Mouse (Mus musculus): ENCODE data around the gene Umad1. TPM values are rescaled to one million over a fixed set of nuclear protein-coding genes. Genes with fewer than 3 reads are reported as not detected.

Umad1 gene
- polyA plus RNA-seq, 1 experiment from 2014 or later = 30.0 TPM

DNA sequence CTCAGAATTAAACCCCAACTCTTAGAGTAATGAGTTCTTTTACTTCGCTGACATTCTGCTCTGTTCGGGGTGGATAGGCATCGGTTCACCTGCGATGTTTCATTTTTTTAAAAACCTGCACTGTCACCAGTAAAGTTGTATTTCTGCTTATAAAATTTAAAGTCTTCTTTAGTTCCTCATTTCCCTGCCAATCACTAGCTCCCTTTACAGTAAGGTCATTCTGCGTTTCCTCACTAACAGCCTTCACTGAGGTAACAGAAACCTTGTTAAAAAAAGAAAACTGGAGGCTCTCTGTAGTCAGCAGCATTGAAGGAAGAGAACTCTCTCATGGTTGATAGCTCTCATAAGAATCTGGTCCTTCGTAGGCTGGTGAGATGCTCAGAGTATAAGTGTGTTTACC, 80.4 kb downstream of the Umad1 start:
- no peaks in the 10 kb centered on the region for H3K9me3 ChIP-seq (replicated peaks; ENCODE audit: control insufficient read depth, low read length)
- no peak overlapping the region for H3K27ac ChIP-seq (ENCODE audit: low read length)
- H3K27me3 ChIP-seq (ENCODE audit: control insufficient read depth, insufficient read depth, low read length) = no peaks in the 10 kb centered on the region
- no peaks in the 10 kb centered on the region for H3K4me1 ChIP-seq (ENCODE audit: control insufficient read depth, insufficient read depth, low read length)
- WGBS = 82% methylated on average over 6 of the region's 6 CpGs
- no peak for ATAC-seq (ENCODE audit: insufficient read depth, low FRiP score)
- H3K36me3 ChIP-seq (ENCODE audit: control insufficient read depth, insufficient read depth, low read length) = no peaks in the 10 kb centered on the region
- no peak overlapping the region for H3K4me2 ChIP-seq (ENCODE audit: low read depth, low read length)
- H3K4me3 ChIP-seq (replicated peaks; ENCODE audit: low read length) = no peak overlapping the region
- H3K9ac ChIP-seq (ENCODE audit: low read length) = no peak overlapping the region

DNA sequence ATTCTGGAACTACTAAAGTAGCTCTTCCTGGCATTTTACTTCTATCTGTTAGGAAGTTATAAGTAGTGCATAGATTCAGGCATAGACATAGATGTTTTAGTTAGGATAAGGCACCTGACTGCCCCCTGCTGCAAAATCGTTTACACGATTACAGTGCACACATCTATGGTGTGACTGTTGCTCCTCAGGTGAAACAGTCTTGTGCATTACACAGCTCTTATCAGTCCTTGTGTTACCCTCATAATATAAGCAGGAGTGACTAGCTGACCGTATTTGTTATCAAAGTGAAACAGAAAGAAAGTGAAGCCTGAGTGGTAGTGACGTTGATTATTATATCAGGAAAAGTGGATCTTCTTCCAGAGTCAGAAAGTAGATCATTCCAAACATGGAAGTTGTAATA, 84.2 kb downstream of the Umad1 start:
- 81% methylated on average over 4 of the region's 4 CpGs for WGBS
- H3K4me1 ChIP-seq (ENCODE audit: control insufficient read depth, insufficient read depth, low read length) = 0 out of 2 replicates have a peak, but pooled peaks cover 3% of the 10 kb centered on the region
- no peak for ATAC-seq (ENCODE audit: insufficient read depth, low FRiP score)
- H3K36me3 ChIP-seq (ENCODE audit: control insufficient read depth, insufficient read depth, low read length) = no peaks in the 10 kb centered on the region
- H3K9ac ChIP-seq (ENCODE audit: low read length) = no peak overlapping the region
- no peaks in the 10 kb centered on the region for H3K27me3 ChIP-seq (ENCODE audit: control insufficient read depth, insufficient read depth, low read length)
- H3K4me3 ChIP-seq (replicated peaks; ENCODE audit: low read length) = no peak overlapping the region
- H3K4me2 ChIP-seq (ENCODE audit: low read depth, low read length) = no peak overlapping the region
- no peaks in the 10 kb centered on the region for H3K9me3 ChIP-seq (replicated peaks; ENCODE audit: control insufficient read depth, low read length)
- no peak overlapping the region for H3K27ac ChIP-seq (ENCODE audit: low read length)

DNA sequence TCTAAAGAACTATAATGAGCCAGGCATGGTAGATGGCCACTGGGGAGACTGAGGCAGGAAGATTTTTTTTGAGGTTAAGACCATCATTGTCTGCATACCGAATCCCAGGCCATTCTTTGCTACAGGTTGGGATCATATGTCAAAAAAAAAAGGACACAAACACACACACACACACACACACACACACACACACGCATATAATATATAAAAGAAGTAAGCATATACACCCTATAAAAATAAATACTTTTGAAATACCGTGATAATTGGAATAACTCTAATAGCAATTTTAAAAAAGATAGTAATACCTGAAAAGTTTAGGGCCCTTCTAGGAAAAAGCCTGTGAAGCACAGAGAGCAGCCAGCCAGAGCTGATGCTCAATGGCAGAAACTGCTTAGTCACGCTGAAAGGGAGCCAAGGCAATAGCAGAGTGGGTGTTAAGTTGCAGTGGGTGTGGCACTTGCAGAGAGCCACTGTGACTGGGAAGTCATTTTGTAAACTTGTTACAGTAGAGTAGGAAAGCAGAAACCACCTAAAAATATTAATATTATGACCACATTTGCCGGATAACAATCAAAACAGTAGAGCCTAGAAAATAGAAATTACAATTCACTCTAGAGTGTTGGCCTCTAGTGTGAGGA, 86.2 kb downstream of the Umad1 start:
- 0 out of 2 replicates have a peak, but pooled peaks have one; percentile 44 for ATAC-seq (ENCODE audit: insufficient read depth, low FRiP score)
- Histone ChIP-seq H3K27ac (ENCODE audit: low read length) (no peak overlapping the region), H3K4me1 (ENCODE audit: control insufficient read depth, insufficient read depth, low read length) (0 out of 2 replicates have a peak, but pooled peaks cover 3% of the 10 kb centered on the region), H3K9ac (ENCODE audit: low read length) (no peak overlapping the region), H3K9me3 (replicated peaks; ENCODE audit: control insufficient read depth, low read length) (no peaks in the 10 kb centered on the region), H3K4me2 (ENCODE audit: low read depth, low read length) (no peak overlapping the region), H3K27me3 (ENCODE audit: control insufficient read depth, insufficient read depth, low read length) (no peaks in the 10 kb centered on the region), H3K36me3 (ENCODE audit: control insufficient read depth, insufficient read depth, low read length) (no peaks in the 10 kb centered on the region), H3K4me3 (replicated peaks; ENCODE audit: low read length) (no peak overlapping the region)
- 72% methylated on average over 5 of the region's 5 CpGs for WGBS

DNA sequence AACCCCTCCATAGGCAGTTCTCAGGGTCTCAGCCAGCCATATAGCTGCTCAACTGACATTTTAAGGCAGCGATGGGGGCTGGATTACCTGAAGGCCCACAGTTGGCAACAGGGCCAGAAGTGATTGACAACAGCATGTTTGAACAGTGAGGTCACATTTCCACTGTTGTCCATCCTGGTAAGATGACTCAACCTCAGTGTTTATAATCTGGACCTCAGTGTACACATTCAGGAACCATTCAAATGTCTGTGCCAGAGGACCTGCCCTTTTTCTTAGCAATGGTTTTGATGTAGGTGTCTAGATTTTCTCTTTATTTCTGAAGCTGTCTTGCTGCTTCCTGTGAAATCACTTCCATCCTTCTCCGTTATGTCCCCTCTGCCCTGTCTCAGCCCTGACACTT, 88.1 kb downstream of the Umad1 start:
- Histone ChIP-seq H3K9ac (ENCODE audit: low read length) (no peak overlapping the region), H3K4me1 (ENCODE audit: control insufficient read depth, insufficient read depth, low read length) (0 out of 2 replicates have a peak, but pooled peaks cover 3% of the 10 kb centered on the region), H3K36me3 (ENCODE audit: control insufficient read depth, insufficient read depth, low read length) (no peaks in the 10 kb centered on the region), H3K4me3 (replicated peaks; ENCODE audit: low read length) (no peak overlapping the region), H3K27me3 (ENCODE audit: control insufficient read depth, insufficient read depth, low read length) (no peaks in the 10 kb centered on the region), H3K4me2 (ENCODE audit: low read depth, low read length) (no peak overlapping the region), H3K27ac (ENCODE audit: low read length) (no peak overlapping the region), H3K9me3 (replicated peaks; ENCODE audit: control insufficient read depth, low read length) (no peaks in the 10 kb centered on the region)
- ATAC-seq (ENCODE audit: insufficient read depth, low FRiP score) = no peak
- 57% methylated on average over 2 of the region's 2 CpGs for WGBS

DNA sequence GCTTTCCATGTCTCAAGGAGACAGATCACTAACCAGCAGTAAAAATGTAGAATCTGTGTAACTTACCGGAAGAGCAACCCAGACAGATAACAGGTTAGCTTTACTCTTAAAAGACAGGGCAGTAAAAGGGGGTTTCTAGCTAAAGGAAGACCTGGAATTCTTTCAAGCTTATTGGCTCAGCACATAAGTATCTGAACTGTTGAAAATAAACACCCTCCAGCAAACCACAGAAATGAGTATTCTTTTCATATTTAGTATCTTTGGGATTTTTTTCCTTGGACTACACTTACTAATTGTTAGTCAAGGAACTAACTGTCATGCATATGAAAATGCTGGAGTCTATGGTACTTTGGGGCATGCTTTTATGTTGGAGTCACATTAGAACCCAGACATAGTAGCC, 89.3 kb downstream of the Umad1 start:
- Histone ChIP-seq H3K27me3 (ENCODE audit: control insufficient read depth, insufficient read depth, low read length) (no peaks in the 10 kb centered on the region), H3K36me3 (ENCODE audit: control insufficient read depth, insufficient read depth, low read length) (no peaks in the 10 kb centered on the region), H3K27ac (ENCODE audit: low read length) (no peak overlapping the region), H3K4me3 (replicated peaks; ENCODE audit: low read length) (no peak overlapping the region), H3K9ac (ENCODE audit: low read length) (no peak overlapping the region), H3K9me3 (replicated peaks; ENCODE audit: control insufficient read depth, low read length) (no peaks in the 10 kb centered on the region), H3K4me1 (ENCODE audit: control insufficient read depth, insufficient read depth, low read length) (peaks cover 6% of the 10 kb centered on the region; the same call in 1 of the 2 replicates), H3K4me2 (ENCODE audit: low read depth, low read length) (no peak overlapping the region)
- no peak for ATAC-seq (ENCODE audit: insufficient read depth, low FRiP score)
- 89% methylated on average over 1 of the region's 1 CpGs for WGBS

DNA sequence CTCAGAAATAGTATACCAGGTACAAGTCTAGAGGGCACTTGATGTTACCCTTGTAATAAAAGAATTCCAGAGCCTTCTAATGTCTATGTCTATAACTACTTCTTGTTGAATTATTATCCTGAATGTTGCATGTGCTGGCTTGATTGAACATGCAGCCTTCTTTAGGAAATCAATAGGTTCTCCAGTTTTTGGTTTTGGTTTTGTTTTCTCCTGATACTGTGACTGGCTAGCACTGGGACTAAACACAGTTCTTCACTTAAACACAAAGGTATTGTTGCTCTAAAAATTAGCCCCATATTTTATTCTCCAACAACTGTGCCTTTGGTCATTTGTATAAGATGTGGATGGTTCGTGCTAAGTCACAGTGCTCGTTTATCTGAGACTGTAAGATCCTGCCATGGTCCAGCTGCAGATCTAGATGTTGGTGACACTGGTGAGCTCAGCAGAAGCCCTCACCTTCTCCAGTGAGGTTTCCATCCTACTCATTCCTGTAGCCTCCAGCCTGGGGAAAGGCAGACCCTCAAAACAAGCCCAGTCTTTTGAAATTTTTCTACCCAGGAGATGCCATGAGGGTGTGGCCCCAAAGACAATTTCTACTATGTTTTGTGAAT, 90.1 kb downstream of the Umad1 start:
- ATAC-seq (ENCODE audit: insufficient read depth, low FRiP score) = no peak

DNA sequence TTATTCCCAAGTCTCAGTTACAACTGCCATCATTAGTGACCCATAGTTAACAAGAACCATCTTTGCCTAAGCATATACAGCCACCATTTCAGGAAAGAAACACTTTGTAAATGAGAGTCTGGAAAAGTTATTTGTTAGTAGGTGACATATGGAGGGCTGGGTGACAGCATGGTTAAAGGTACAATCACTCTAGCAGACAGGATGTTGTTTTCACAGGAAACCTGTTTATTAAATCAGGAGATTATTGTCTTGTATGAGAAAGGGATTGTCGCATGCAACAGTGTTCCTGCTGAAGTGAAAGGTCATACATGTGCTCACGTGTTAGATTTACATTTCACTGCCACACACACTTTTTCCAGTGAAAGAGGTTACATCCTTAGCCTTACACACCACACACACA, 92.4 kb downstream of the Umad1 start:
- 79% methylated on average over 2 of the region's 2 CpGs for WGBS
- no peak for ATAC-seq (ENCODE audit: insufficient read depth, low FRiP score)
- Histone ChIP-seq H3K36me3 (ENCODE audit: control insufficient read depth, insufficient read depth, low read length) (no peaks in the 10 kb centered on the region), H3K9me3 (replicated peaks; ENCODE audit: control insufficient read depth, low read length) (no peaks in the 10 kb centered on the region), H3K27ac (ENCODE audit: low read length) (no peak overlapping the region), H3K4me2 (ENCODE audit: low read depth, low read length) (no peak overlapping the region), H3K27me3 (ENCODE audit: control insufficient read depth, insufficient read depth, low read length) (no peaks in the 10 kb centered on the region), H3K4me1 (ENCODE audit: control insufficient read depth, insufficient read depth, low read length) (peaks cover 3% of the 10 kb centered on the region; the same call in 1 of the 2 replicates), H3K4me3 (replicated peaks; ENCODE audit: low read length) (no peak overlapping the region), H3K9ac (ENCODE audit: low read length) (no peak overlapping the region)

More for the DNA sequence above, 90.1 kb downstream of the Umad1 start:
- Histone ChIP-seq H3K36me3 (ENCODE audit: control insufficient read depth, insufficient read depth, low read length) (no peaks in the 10 kb centered on the region), H3K9me3 (replicated peaks; ENCODE audit: control insufficient read depth, low read length) (no peaks in the 10 kb centered on the region), H3K4me2 (ENCODE audit: low read depth, low read length) (no peak overlapping the region), H3K9ac (ENCODE audit: low read length) (no peak overlapping the region), H3K27me3 (ENCODE audit: control insufficient read depth, insufficient read depth, low read length) (no peaks in the 10 kb centered on the region), H3K4me3 (replicated peaks; ENCODE audit: low read length) (no peak overlapping the region), H3K4me1 (ENCODE audit: control insufficient read depth, insufficient read depth, low read length) (peaks cover 6% of the 10 kb centered on the region; the same call in 1 of the 2 replicates), H3K27ac (ENCODE audit: low read length) (no peak overlapping the region)
- 72% methylated on average over 2 of the region's 2 CpGs for WGBS

DNA sequence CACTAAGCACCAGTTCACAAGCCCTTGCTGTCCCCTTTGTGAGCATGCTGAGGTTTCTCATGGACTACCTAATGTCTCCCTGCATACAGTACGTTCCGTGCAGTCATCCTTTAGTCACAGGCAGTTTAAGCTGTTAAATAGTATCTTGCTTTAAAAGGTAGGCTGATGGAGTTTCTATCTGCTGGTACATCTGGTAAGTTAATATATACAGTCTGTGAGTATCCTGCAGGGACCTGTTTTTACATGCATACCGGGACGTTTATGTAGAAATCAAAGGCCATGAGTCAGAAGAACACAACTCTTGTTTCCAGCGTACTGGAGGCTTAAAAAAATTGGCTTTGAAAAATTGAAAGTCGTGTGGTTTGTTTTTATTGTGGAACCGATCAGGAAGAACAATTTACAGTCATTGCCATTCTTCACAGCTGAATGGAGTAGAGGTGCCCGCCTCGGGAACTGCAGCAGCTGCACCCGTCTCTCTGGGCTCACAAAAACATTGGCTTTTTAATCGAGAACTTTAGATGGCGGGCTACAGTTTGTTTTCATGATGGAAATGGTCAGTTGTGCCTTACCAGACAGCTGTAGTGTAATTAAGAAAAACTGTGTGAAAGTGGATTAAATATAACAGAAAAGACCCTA, 93.6 kb downstream of the Umad1 start:
- Histone ChIP-seq H3K4me2 (ENCODE audit: low read depth, low read length) (0 out of 2 replicates have a peak overlapping the region, but pooled peaks have one; percentile 19), H3K9ac (ENCODE audit: low read length) (no peak overlapping the region), H3K4me3 (replicated peaks; ENCODE audit: low read length) (no peak overlapping the region), H3K4me1 (ENCODE audit: control insufficient read depth, insufficient read depth, low read length) (peaks cover 3% of the 10 kb centered on the region; the same call in 1 of the 2 replicates), H3K27ac (ENCODE audit: low read length) (no peak overlapping the region), H3K27me3 (ENCODE audit: control insufficient read depth, insufficient read depth, low read length) (no peaks in the 10 kb centered on the region), H3K36me3 (ENCODE audit: control insufficient read depth, insufficient read depth, low read length) (no peaks in the 10 kb centered on the region), H3K9me3 (replicated peaks; ENCODE audit: control insufficient read depth, low read length) (no peaks in the 10 kb centered on the region)
- ATAC-seq (ENCODE audit: insufficient read depth, low FRiP score) = no peak
- 44% methylated on average over 12 of the region's 12 CpGs for WGBS

DNA sequence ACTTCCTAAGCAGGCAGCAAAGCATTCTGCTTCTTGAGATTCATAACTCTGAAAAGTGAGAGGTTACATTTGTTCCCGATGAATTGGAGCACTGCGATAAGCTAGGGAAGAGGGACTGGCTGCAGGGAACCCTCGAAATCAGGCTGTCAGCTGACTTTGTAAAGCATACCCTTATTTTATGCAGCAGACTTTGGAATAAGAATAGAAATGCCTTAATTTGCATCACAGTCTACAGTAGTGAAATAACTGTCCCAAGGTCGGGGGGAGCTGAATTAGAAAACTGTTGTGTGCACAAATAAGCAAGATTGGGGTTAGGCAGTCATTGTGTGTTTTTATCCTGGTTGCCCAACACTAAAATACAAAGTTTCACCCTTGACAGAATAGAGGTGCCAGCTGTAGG, 94.4 kb downstream of the Umad1 start:
- ATAC-seq (ENCODE audit: insufficient read depth, low FRiP score) = no peak
- H3K36me3 ChIP-seq (ENCODE audit: control insufficient read depth, insufficient read depth, low read length) = no peaks in the 10 kb centered on the region
- no peak overlapping the region for H3K4me2 ChIP-seq (ENCODE audit: low read depth, low read length)
- 64% methylated on average over 4 of the region's 4 CpGs for WGBS
- H3K4me1 ChIP-seq (ENCODE audit: control insufficient read depth, insufficient read depth, low read length) = peaks cover 3% of the 10 kb centered on the region; the same call in 1 of the 2 replicates
- no peak overlapping the region for H3K9ac ChIP-seq (ENCODE audit: low read length)
- no peaks in the 10 kb centered on the region for H3K9me3 ChIP-seq (replicated peaks; ENCODE audit: control insufficient read depth, low read length)
- H3K27ac ChIP-seq (ENCODE audit: low read length) = no peak overlapping the region
- no peak overlapping the region for H3K4me3 ChIP-seq (replicated peaks; ENCODE audit: low read length)
- H3K27me3 ChIP-seq (ENCODE audit: control insufficient read depth, insufficient read depth, low read length) = no peaks in the 10 kb centered on the region

All from stomach, embryonic 16.5 days (tissue).